Mouse (Mus musculus) small intestine, adult 10 weeks (tissue): Measurements from ENCODE around the gene Ntf3. TPM values are rescaled to one million over a fixed set of nuclear protein-coding genes. Genes with fewer than 3 reads are reported as not detected.

Experiments
- polyA plus RNA-seq: library from polyadenylated mRNA; stranded (reverse); fragments of 350-450 nt; fragmentation: Illumina TruSeq; extraction: RNeasy Lipid Tissue Mini Kit (QIAGEN cat#74804); gene quantifications from one replicate; pipeline ENCODE4 v1.2.3, GENCODE M21; 2014; ENCODE audit warnings: low replicate concordance

Gene Ntf3
- 2.9 TPM for polyA plus RNA-seq

GRCm38 (mm10) chr6:126166548-126167207 lies at the start of gene Ntf3:
TSS of gene Ntf3 (minus strand) at chr6:126166910.

